Mouse (Mus musculus): ENCODE measurements around the gene Ext2. TPM values are rescaled to one million over a fixed set of nuclear protein-coding genes. Genes with fewer than 3 reads are reported as not detected.

Ext2 gene
- polyA plus RNA-seq, 1 experiment from 2014 or later: 132 TPM

DNA sequence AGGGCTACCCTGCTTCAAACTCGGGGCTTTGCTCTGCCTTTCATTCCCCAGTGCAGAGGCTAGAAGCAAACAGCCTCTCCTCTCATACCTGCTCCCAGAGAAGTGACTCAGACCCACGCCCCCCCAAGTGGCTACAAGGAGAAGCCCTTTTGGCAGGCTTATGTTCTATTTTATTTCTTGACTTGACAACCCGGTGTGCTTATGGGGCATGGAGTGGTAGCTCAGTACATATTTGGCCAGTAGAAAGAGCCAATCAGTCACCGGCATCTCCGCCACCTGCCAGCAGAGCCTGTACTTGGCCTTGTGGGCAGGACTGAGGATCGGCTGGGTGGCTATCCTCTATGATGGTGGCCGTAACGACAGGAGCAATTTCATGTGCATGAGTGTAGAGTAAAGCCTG is 85.2 kb downstream of the Ext2 start:
- H3K27me3 ChIP-seq: no peaks in the 10 kb centered on the region
- H3K27ac ChIP-seq (replicated peaks): no peak overlapping the region
- no peaks in the 10 kb centered on the region for H3K36me3 ChIP-seq
- 87% methylated on average over 8 of the region's 8 CpGs for WGBS
- H3K9me3 ChIP-seq (replicated peaks): no peaks in the 10 kb centered on the region
- H3K4me1 ChIP-seq: peaks cover 15% of the 10 kb centered on the region
- ATAC-seq (ENCODE audit: insufficient number of reproducible peaks, low FRiP score, low TSS enrichment, low read depth): no peak
- H3K4me2 ChIP-seq (replicated peaks): no peak overlapping the region
- H3K9ac ChIP-seq: no peak overlapping the region
- no peak overlapping the region for H3K4me3 ChIP-seq (replicated peaks)

DNA sequence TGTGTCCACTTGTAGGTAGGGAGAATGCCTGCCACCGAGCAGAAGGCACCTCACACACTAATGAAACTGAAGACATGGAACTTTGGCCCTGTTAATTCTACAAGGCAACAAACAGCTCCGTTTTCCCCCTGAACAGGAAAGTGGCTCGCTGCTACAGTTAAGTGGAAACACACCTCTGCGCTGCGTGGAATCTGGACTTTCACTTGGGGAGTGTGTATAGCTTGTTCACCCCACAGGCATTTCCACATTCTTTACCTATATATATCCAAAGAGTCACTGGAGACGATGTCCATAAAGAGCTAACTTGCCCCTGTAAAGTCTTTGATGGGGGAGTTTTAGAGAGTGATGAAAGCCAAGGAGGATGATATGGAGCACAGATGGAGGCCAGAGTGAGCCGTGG is 89.7 kb downstream of the Ext2 start:
- no peak overlapping the region for H3K9ac ChIP-seq
- no peak for ATAC-seq (ENCODE audit: insufficient number of reproducible peaks, low FRiP score, low TSS enrichment, low read depth)
- peaks cover 9% of the 10 kb centered on the region; the same call in 1 of the 2 replicates for H3K4me1 ChIP-seq
- H3K27ac ChIP-seq (replicated peaks): no peak overlapping the region
- H3K36me3 ChIP-seq: peaks cover 15% of the 10 kb centered on the region; the same call in 1 of the 2 replicates
- WGBS: 37% methylated on average over 7 of the region's 7 CpGs
- H3K4me3 ChIP-seq (replicated peaks): no peak overlapping the region
- no peaks in the 10 kb centered on the region for H3K9me3 ChIP-seq (replicated peaks)
- H3K27me3 ChIP-seq: no peaks in the 10 kb centered on the region
- H3K4me2 ChIP-seq (replicated peaks): no peak overlapping the region

DNA sequence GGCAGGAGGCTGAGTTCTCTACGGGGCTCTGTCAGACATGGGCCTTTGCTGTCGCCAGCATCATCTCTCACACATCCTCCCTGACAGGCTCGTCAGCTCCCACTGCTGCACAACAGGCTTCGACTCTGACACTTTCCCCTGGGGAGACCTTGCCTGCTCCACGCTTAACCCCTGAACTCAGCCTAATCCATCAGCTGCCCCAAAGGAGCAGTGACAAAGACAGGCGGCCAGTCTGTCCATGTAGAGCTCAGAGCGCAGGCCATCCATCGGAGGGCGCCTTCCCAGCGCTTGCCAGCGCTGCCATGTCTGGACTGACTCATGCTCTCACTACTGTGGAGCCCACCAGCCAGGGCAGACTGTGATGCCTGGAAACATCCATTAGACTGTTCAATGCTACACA is 92.8 kb downstream of the Ext2 start:
- no peak for ATAC-seq (ENCODE audit: insufficient number of reproducible peaks, low FRiP score, low TSS enrichment, low read depth)
- Histone ChIP-seq H3K9ac (no peak overlapping the region), H3K4me2 (replicated peaks) (no peak overlapping the region), H3K27me3 (no peaks in the 10 kb centered on the region), H3K36me3 (peaks cover 24% of the 10 kb centered on the region; the same call in 1 of the 2 replicates), H3K9me3 (replicated peaks) (no peaks in the 10 kb centered on the region), H3K4me3 (replicated peaks) (no peak overlapping the region), H3K27ac (replicated peaks) (no peak overlapping the region), H3K4me1 (peaks cover 9% of the 10 kb centered on the region; the same call in 1 of the 2 replicates)
- WGBS: 76% methylated on average over 11 of the region's 11 CpGs

DNA sequence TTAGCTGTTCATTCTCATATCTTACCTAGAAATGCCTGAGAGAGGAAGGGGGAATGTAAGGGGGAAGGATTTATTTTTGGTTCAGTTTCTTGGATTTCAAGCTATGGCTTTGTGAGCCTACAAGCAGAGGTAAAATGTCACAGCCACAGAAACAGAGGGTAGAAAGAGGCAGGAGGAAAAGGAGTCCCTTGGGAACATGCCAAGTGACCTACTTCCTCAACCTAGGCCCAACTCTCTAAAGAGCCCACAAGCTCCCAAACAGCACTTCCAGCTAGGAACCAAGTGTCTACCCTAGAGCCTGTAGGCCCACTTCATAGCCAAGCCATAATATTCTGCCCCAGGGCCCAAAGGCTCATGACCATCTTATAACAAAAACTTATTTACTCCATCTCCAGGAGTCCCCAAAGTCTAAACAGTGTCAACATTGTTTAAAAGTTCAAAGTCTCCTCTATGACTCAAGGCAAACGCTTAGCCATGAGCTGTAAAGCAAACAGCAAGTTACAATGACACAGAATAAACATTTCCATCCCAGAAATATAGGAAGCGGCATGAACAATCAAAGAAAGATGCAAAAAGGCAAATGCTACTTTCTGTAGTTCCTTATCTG is 99.1 kb downstream of the Ext2 start:
- no peak overlapping the region for H3K27ac ChIP-seq (replicated peaks)
- H3K4me1 ChIP-seq: peaks cover 8% of the 10 kb centered on the region; the same call in 1 of the 2 replicates
- no peak for ATAC-seq (ENCODE audit: insufficient number of reproducible peaks, low FRiP score, low TSS enrichment, low read depth)
- 85% methylated on average over 2 of the region's 2 CpGs for WGBS
- no peaks in the 10 kb centered on the region for H3K27me3 ChIP-seq
- H3K4me2 ChIP-seq (replicated peaks): no peak overlapping the region
- no peak overlapping the region for H3K9ac ChIP-seq
- no peaks in the 10 kb centered on the region for H3K9me3 ChIP-seq (replicated peaks)
- no peak overlapping the region for H3K4me3 ChIP-seq (replicated peaks)
- H3K36me3 ChIP-seq: peaks cover 17% of the 10 kb centered on the region

DNA sequence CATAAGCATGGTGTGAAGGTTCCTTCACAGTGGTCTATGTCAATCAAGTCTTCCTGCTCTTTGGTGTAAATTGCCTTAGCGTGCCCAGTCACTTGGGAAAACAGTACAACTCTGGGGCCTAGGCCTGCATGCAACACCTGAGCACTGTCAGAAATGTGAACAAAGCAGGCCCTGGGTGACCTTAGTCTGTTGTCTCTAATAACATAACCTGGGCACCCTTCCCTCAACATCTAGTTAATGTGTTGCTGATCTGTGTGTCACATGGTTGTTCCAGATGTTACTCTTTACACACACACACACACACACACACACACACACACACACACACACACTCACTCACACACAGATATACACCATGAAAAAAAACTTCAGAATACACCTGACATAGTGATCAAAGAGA is 101.4 kb downstream of the Ext2 start:
- no peak for ATAC-seq (ENCODE audit: insufficient number of reproducible peaks, low FRiP score, low TSS enrichment, low read depth)
- Histone ChIP-seq H3K4me1 (peaks cover 8% of the 10 kb centered on the region; the same call in 1 of the 2 replicates), H3K9ac (no peak overlapping the region), H3K4me3 (replicated peaks) (no peak overlapping the region), H3K9me3 (replicated peaks) (no peaks in the 10 kb centered on the region), H3K4me2 (replicated peaks) (no peak overlapping the region), H3K27me3 (no peaks in the 10 kb centered on the region), H3K27ac (replicated peaks) (no peak overlapping the region), H3K36me3 (peaks cover 20% of the 10 kb centered on the region)
- WGBS: 77% methylated on average over 1 of the region's 1 CpGs

DNA sequence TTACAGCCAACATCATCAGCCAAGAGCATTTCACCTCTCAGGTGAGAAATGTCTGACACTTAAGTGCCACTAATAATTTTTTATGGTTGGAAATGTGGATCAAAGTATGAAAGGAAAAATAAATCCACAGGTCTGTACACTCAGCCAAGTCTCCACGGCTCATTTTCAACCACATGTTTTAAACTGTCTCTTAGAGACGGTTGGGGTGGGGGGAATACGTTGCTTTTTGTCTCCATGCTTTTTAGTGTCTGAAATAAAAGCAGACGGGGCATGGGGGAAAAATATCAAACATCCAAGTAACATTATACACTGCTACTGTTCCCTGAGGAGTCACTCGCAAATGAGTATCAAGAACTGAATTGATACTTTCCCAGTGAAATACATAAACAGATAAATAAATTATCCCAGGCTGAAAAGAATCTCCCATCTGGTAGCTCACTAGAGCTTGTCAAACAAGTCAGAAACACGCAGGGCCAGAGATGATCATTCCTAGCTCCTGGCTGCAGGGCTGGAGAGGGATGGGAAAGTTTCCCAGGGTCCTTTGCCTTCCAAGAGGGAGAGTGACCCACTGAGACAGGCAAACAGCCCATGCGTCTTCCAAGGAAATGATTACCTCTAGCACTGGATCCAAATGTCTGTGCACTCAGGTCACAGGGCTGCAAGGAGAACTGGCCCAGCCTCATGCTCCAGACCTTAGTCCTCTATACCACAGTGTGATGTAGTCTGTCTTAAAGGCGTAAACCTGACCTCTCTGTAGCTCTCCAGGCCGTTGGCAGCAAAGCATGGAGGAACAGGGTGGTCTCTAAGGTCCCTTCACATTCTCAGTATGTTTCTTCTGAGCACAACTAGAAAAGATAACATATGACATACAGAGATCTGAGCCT is 102.3 kb downstream of the Ext2 start:
- Histone ChIP-seq H3K36me3 (peaks cover 16% of the 10 kb centered on the region), H3K4me1 (peaks cover 8% of the 10 kb centered on the region; the same call in 1 of the 2 replicates), H3K4me3 (replicated peaks) (no peak overlapping the region), H3K9ac (no peak overlapping the region), H3K4me2 (replicated peaks) (no peak overlapping the region), H3K9me3 (replicated peaks) (no peaks in the 10 kb centered on the region), H3K27ac (replicated peaks) (no peak overlapping the region), H3K27me3 (no peaks in the 10 kb centered on the region)
- 44% methylated on average over 9 of the region's 9 CpGs for WGBS
- no peak for ATAC-seq (ENCODE audit: insufficient number of reproducible peaks, low FRiP score, low TSS enrichment, low read depth)

DNA sequence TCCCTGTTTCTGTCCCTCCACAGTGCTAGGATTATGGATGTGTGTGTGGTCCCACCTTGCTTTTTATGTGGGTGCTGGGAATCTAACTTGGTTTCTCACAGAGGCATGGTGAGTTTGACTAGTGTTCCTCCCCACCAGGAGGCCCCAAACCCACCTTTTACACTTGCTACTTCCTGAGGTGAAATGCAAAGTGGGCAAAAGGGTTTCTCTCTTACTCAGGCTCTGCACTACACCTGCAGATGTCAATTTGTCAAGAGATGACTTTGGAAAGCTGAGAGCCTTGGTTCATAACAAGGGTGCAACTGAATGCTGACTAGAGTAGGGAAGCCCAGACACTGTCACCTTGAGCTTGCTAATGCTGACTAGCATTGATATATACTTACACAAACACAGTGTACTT is 109.1 kb downstream of the Ext2 start:
- no peak overlapping the region for H3K4me3 ChIP-seq (replicated peaks)
- H3K4me1 ChIP-seq: peaks cover 13% of the 10 kb centered on the region
- H3K36me3 ChIP-seq: 0 out of 2 replicates have a peak, but pooled peaks cover 6% of the 10 kb centered on the region
- no peaks in the 10 kb centered on the region for H3K27me3 ChIP-seq
- H3K9me3 ChIP-seq (replicated peaks): no peaks in the 10 kb centered on the region
- no peak overlapping the region for H3K4me2 ChIP-seq (replicated peaks)
- no peak overlapping the region for H3K27ac ChIP-seq (replicated peaks)
- ATAC-seq (ENCODE audit: insufficient number of reproducible peaks, low FRiP score, low TSS enrichment, low read depth): no peak
- no peak overlapping the region for H3K9ac ChIP-seq

DNA sequence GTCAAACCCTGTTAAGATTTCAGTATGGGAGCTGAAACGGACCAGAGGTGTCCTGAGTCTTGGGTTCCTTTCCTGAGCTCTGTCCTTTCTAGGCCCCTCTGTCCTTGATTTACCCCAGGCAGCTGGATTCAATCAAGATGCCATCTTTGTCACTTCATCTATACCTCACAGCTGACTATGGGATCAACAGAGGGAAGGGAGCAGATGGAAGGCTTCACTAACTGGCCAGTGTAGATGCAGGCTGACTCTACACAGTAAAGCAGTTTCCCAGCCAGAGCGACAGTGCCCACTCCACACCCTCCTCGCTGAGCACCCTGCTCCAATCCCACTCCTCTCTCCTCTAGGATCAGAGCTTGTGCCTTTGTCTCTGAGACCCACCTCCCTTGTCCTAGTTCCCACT is 110.9 kb downstream of the Ext2 start:
- H3K4me1 ChIP-seq: peaks cover 13% of the 10 kb centered on the region

DNA sequence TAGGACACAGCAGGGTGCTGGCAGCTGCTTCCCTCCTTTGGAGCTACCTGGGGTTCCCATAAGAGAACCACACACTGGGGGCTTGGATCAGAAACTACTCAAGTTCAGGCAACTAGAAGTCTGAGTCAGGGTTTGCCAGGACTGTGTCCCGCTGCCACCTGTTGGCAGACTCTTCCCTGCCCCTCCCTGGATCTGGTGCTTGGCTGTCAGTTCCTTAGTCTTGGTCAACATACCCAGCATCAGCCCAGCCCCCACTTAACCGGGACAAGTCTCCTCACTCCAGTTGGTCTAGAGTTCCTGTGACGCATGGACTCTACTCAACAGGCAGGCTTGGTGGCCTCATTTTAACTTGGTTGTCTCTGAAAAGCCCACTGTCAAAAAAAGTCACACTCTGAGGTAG is 112.7 kb downstream of the Ext2 start:
- Histone ChIP-seq H3K36me3 (no peaks in the 10 kb centered on the region), H3K9ac (no peak overlapping the region), H3K4me2 (replicated peaks) (no peak overlapping the region), H3K27me3 (no peaks in the 10 kb centered on the region), H3K4me1 (peaks cover 13% of the 10 kb centered on the region), H3K4me3 (replicated peaks) (no peak overlapping the region), H3K27ac (replicated peaks) (no peak overlapping the region), H3K9me3 (replicated peaks) (no peaks in the 10 kb centered on the region)
- 70% methylated on average over 3 of the region's 3 CpGs for WGBS
- no peak for ATAC-seq (ENCODE audit: insufficient number of reproducible peaks, low FRiP score, low TSS enrichment, low read depth)

More for the DNA sequence above, 110.9 kb downstream of the Ext2 start:
- no peak overlapping the region for H3K27ac ChIP-seq (replicated peaks)
- 72% methylated on average over 3 of the region's 3 CpGs for WGBS
- no peaks in the 10 kb centered on the region for H3K9me3 ChIP-seq (replicated peaks)
- no peak overlapping the region for H3K4me3 ChIP-seq (replicated peaks)
- no peak for ATAC-seq (ENCODE audit: insufficient number of reproducible peaks, low FRiP score, low TSS enrichment, low read depth)
- H3K36me3 ChIP-seq: no peaks in the 10 kb centered on the region
- no peak overlapping the region for H3K9ac ChIP-seq
- H3K27me3 ChIP-seq: no peaks in the 10 kb centered on the region
- H3K4me2 ChIP-seq (replicated peaks): no peak overlapping the region

DNA sequence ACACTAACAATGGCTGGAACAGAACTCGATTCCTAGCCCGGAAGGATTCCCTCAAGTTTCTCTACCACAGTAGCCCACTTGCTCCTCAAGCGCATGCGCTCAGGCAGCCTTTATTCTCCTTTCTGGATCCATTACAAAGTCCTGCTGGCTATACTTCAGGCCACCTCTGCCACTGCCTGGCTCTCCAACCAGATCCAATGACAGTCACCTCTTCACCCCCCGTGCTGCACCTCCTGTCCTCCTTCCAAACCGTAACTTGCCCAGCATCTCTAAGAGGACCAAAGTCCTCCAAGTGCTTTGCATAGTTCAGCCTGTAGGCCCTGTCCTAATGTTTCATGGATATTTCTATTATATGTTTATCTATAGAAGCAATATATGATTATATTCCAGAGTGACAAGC is 113.1 kb downstream of the Ext2 start:
- Histone ChIP-seq H3K9me3 (replicated peaks) (no peaks in the 10 kb centered on the region), H3K9ac (no peak overlapping the region), H3K4me1 (peaks cover 13% of the 10 kb centered on the region), H3K4me3 (replicated peaks) (no peak overlapping the region), H3K27ac (replicated peaks) (no peak overlapping the region), H3K4me2 (replicated peaks) (no peak overlapping the region), H3K27me3 (no peaks in the 10 kb centered on the region), H3K36me3 (no peaks in the 10 kb centered on the region)
- 93% methylated on average over 6 of the region's 6 CpGs for WGBS
- ATAC-seq (ENCODE audit: insufficient number of reproducible peaks, low FRiP score, low TSS enrichment, low read depth): no peak

DNA sequence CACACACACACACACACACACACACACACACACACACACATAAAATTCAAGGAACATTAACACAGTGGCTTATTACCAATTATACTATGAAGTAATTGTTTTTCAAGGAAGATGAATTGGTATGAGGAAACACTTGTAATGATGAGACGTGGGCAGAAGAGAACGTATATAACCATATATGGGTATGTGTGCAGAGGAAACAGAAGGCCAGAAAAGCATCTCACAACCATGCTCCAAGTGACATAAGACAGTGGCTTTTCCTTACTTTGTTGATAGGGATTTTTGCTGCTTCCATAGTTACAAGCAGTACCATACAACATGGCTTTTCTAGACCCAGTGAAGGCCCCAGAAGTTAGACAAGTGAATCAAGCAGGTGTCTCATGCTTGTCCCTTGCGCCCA is 115.5 kb downstream of the Ext2 start:
- H3K9ac ChIP-seq: no peak overlapping the region
- no peaks in the 10 kb centered on the region for H3K27me3 ChIP-seq
- no peaks in the 10 kb centered on the region for H3K9me3 ChIP-seq (replicated peaks)
- WGBS: 93% methylated on average over 3 of the region's 3 CpGs
- no peak overlapping the region for H3K4me3 ChIP-seq (replicated peaks)
- H3K27ac ChIP-seq (replicated peaks): no peak overlapping the region
- ATAC-seq (ENCODE audit: insufficient number of reproducible peaks, low FRiP score, low TSS enrichment, low read depth): no peak
- H3K36me3 ChIP-seq: peaks cover 12% of the 10 kb centered on the region; the same call in 1 of the 2 replicates
- no peaks in the 10 kb centered on the region for H3K4me1 ChIP-seq
- no peak overlapping the region for H3K4me2 ChIP-seq (replicated peaks)

All from embryonic facial prominence, embryonic 15.5 days (tissue).